Mouse (Mus musculus) brain, adult 2 months (tissue): ENCODE data around the gene Lypd6b.

Experiments used
- DNase-seq: peaks from one replicate; pipeline ENCODE4 v3.0.0; 2011; ENCODE audit warnings: low read depth, low spot score

Gene Lypd6b

DNA sequence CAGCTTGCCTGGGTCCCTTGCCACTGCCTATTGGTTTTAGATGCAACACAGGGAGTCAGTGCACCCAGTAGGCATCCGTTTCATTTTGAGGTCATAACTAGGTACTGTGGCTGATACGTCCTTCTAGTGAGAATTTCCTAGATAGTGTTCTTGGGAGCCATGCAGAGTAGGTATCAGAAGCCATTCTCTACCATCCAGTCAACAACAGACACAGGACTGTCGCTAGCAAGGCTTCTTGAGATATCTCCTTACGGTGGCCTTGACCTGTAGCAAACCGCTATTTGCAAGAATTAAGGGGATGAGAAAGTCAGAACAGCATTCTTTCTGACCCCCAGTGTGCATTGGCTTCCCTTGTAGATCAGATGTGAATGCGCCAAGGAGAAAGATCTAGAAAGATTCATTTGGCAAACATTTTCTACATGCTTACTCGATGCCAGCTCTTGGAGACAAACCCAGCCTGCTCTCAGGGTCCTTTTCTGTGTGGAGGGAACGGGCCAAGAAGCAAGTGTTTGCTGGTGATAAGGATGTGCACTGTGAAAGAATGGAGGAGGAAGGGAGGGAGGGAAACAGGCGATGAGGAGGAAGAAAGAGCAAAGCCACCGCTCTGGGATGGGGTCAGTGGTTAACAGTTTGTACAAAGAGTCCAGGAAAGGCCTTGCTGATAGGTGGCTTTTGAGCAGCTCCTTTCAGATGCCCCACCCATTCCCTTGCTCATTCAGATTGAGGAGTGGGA lies 82.5 kb downstream of the Lypd6b start:
- no peak for DNase-seq

- no peak for DNase-seq
Measured at GRCm38 (mm10) chr2:49871012-49871411, 83.5 kb downstream of the Lypd6b start.

- DNase-seq: peak; percentile 17
Measured at GRCm38 (mm10) chr2:49880507-49880906, 93.0 kb downstream of the Lypd6b start.

DNA sequence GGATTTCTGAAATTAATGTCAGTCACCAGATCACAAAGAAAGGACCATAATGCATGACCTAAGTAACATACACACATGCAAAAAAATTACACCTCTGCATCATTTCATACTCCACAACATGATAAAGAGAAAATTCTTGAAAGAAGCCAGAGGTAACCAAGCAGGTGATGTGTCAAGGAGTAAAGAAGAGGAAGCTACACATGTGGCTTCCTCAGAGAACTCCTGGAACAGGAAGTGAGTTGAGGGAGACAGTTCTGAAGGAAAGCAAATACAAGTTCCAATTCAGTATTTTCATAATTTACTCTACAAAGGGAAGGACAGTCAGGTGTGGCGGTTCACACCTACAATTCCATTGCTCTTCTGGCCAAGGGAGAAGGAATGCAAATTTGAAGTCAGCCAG lies 93.5 kb downstream of the Lypd6b start:
- no peak for DNase-seq

DNA sequence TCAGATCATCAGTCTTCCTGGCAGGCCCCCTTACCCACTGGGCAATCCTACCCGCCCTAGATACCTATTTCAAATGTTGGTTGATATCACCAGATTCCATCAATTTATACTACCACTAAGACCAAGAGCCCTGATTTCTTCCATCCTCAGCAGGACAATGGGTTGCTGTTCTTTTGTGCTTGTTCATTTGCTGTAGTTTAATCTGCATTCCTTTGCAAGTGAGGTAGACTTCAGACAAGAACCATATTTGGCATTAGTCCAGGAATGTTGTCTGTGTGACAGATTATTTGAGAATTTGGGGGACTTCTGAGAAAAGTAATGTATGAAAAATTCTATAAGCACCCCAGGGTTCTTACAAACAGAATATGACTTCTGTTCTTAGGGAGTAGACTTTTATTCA lies 95.0 kb downstream of the Lypd6b start:
- no peak for DNase-seq

- DNase-seq: no peak
Measured at GRCm38 (mm10) chr2:49883990-49884389, 96.5 kb downstream of the Lypd6b start.

- no peak for DNase-seq
Measured at GRCm38 (mm10) chr2:49886209-49886608, 98.7 kb downstream of the Lypd6b start.

- no peak for DNase-seq
Measured at GRCm38 (mm10) chr2:49888346-49888745, 100.9 kb downstream of the Lypd6b start.

DNA sequence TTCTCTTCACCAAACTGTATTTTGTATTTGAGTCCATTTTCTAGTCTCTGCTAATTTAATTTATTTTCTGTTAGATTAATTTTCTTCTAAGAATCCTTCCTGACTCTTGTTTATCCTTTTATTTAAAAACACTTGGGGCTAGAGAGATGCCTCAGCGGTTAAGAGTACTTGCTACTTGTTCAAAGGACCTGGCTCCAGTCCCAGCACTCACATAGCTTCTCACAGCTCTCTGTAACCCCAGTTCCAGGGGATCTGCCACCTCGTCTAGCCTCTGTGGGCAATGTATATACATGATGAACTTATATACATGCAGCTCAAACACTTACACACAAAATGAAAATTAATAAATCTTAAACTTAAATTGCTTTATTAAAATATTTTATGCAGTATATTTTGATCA lies 103.2 kb downstream of the Lypd6b start:
- DNase-seq: no peak

DNA sequence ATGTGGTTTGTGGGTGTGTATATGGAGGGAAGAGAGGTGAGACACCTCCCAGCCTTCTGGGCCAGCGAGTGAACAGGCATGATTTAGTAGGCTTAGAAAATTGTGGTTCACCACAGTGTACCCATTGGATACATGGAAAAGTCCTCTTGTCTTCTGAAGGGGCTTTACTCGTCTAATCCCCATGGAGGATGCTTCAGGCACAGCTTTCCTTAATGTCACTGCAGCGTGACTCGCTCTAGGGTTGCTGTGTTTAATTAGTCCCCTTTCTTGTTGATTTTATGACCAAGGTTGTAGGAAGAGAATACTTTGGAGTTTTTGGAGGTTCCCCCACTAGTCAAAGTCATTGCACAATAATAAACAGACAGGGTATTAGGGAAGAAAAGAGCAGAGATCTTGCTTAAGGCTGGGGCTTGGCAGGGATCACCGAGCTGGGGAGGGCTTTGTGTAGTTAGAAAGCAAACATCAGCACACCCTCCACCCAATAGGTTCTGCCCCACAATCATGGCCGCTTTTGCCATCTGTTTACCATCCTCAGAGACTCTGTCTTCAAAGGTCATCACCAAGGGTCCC lies 122.4 kb downstream of the Lypd6b start:
- no peak for DNase-seq

DNA sequence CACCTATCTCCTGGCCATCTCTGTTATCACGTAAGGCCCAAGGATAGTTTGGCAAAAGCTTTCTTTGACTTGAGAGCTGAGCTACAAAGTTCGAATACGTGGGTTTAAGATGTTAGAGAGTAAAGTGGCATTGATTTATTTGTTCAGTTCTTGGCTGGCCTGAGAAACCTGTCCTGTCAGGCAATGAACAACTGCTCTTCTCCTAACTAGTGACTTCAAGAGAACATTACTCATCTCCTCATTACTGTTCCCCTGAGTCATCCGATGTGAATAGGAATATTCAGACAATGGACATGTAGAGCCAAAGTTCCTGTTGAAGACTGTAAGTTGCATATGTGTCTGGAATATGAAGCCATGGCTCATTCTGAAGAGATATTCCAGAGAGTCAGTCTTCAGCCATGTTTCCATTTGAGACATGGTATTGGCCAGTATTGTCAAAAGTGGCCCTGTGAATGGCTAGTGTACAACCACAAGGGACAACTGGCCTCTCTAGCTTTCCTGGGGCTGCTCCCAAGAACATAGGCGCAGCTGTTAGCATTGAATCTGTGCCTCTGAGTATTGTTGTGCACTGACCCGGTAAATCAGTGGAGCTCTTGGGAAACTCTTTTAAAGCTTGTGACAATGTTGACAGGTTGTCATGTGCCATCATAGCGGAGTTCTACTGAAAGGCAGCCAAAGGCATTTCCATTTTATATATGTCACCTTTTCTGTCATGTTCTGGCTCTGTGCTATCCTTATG lies 124.0 kb downstream of the Lypd6b start:
- no peak for DNase-seq

DNA sequence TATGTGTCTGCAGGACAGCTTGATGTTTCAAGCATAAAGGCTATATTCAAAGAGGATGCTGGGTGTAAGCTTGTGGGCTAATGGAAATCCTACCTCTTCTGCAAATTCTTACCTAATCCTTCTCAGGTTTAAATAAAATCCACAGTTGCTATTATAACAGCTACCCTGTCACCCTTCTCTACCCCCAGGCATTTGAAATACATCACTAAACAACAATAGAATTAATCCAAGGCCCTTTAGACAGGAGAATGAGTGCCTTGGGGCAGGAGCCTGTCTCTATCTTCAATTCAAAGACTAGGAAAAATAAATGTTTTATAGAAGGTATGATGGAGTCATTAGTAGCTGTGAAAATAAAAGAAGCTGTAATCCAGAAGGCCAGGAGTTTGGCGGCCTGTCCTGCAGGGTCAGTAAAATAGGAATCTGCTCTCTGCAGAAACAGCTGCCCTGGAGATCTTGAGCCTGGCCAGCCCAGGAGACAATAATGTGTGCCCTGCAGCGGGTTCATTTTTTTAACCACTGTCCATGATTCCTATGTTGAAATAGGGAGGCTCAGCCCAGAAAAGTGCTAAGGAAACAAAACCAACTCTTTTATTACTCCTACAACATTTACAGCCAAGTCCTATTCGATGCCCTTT lies 124.9 kb downstream of the Lypd6b start:
- no peak for DNase-seq

GRCm38 (mm10) chr2:49917489-49917888 lies 130.0 kb downstream of the Lypd6b start:
- no peak for DNase-seq

GRCm38 (mm10) chr2:49918132-49918531 lies 130.6 kb downstream of the Lypd6b start:
- DNase-seq: no peak

GRCm38 (mm10) chr2:49918692-49919091 lies 131.2 kb downstream of the Lypd6b start:
- peak; percentile 29 for DNase-seq

DNA sequence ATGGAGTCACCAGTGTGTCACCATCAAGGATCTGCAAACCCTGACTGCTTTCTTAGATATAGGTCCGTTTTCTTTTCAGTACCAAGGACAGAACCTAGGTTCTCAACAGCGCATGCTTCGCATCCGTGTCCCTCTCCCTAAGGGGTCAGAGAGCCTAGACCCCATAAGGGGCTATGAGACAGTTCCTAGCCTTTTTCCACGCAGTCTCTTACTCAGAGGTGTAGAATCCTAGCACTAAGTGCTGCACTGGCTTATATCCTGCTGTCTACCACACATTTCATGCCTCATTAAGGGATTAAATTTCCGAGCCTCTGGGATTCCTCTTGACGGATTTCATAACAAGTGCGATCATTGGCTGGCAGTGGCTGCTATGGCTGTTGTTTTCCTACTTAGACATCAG lies 134.5 kb downstream of the Lypd6b start:
- DNase-seq: no peak

DNA sequence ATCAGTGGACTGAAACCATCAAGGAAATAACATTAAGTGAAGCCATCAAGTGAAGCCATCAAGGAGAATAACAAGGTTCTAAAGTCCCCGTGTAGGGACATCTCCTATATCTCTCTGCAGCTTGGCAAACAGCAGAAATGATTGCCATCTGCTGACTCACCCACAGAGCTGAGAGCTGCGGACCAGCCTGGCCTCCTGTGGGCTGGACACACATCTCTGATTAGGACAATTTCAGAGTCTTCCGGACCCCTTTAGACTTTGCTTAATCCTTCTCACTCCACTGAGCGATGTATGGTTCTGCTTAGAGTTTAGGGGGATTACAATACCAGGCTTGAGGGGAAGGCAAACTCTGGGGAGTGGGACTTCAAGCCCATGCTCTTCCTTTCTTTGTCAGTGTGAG lies 135.3 kb downstream of the Lypd6b start:
- no peak for DNase-seq

DNA sequence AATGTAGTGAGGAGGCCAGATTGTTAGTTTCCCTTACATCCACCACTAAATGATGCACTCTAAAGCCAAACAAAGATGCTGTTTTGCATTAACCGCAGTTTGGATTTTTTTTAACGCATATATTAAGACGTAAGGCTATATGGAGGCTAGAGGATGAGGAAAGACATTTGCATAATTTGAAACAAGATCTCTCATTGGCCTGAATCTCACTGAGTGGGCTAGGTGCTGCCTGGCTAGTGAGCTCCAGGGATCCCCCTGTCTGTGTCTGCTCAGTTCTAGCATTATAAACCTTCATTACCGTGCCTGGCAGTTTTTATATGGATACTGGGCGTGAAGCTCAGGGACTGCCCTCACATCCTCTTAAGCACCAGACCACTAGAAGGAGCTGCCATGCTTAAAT lies 138.7 kb downstream of the Lypd6b start:
- DNase-seq: no peak

DNA sequence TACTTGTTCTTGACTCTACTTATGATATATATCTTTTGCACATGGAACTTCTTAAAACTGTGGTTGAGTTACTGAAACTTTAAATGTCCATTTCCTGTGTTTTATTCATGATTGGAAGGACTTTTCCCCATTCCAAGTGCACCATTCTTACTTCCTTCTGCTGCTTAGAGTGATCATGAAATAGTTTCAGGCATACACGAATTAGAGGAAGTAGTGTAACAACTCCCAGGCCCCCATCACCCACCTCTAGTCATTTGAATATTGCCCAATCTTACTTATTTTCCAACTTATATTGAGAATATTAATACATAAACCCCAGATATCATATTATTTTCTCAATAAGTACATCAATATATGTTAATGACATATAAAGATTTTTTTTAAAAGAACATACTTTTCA lies 139.9 kb downstream of the Lypd6b start:
- no peak for DNase-seq

DNA sequence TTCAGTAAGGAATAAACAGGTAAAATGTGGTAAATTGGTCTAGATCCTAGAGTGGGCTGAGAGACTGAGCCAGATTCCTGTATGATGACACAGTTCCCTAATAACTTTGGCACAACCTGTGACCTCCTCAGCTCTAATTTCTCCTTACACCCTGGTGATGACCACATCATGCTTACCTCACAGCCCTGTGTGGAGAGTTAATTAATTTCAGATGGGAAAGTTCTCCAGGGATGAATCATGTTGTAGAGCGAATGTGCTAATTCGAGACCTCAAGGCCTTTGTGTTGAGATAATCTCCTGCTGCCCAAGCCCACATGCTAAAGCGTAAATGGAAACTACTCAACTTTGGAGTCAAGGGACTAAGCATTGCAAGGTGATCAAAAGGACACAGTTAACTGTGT lies 142.4 kb downstream of the Lypd6b start:
- DNase-seq: no peak

DNA sequence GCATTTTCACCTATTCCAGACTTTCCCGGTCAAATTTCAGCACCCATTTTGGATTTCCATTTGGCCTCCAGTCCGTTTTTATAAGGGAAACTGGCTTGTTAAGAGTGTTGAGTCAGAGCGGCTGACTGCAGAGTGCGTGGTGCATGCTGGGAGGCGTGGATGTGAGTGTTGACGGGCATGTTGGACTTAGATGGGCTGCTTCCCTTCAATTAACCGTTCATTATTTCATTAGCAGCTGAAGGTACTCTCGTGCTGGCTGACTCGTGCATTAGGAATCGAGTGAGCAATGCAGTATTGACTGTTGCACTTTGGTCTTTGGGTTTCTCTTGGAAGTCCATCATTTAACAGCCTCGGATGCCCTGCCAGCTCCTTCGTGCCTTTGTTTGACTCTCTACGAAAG lies 150.1 kb downstream of the Lypd6b start:
- DNase-seq: no peak

DNA sequence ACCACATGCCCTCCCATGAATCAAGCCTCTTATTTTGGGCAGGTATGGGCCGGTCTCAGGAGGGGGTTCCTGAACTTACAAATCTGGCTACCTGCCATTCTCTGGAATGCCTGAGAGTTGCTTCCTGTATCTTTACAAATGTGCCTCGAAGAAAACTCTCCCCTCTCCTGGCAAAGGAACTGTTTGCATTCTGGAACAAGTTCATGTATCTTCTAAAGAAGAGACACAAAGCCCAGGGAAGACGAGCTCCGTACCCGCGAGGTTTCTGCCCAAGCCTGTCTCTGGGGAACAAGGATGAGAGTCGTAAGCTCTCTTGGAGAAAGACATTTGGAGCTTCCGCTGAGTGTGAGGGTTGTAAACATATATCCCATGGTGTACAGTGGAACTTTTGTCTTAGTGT lies 150.8 kb downstream of the Lypd6b start:
- DNase-seq: no peak

GRCm38 (mm10) chr2:49940372-49940771 lies 152.9 kb downstream of the Lypd6b start:
- DNase-seq: peak; percentile 18
